Mouse (Mus musculus) embryonic facial prominence, embryonic 11.5 days (tissue): Measurements from ENCODE around the gene Adgrl2. TPM values are rescaled to one million over a fixed set of nuclear protein-coding genes. Genes with fewer than 3 reads are reported as not detected.

Source experiments
- ATAC-seq: fragments of 200-750 bp; cut with Nextera tagmentation; replicated peaks from 2 replicates; pipeline ENCODE4 v1.8.0; 2017; ENCODE audit warnings: low read depth; ENCODE audit not compliant: insufficient number of reproducible peaks, low FRiP score, low TSS enrichment
- DNase-seq: peaks from one replicate; pipeline ENCODE4 v3.0.0-alpha.2; 2015; ENCODE audit warnings: low spot score
- H3K27ac ChIP-seq: fragments of 300-500 bp; sonication (generic); replicated peaks from 2 replicates; pipeline ENCODE4 v1.5.1; 2014; ENCODE audit warnings: mild to moderate bottlenecking, low read depth, low read length, control low read depth
- H3K27me3 ChIP-seq: fragments of 300-500 bp; sonication (generic); 2 replicates; pipeline ENCODE4 v1.6.1; 2014; ENCODE audit warnings: mild to moderate bottlenecking, low read length, moderate library complexity, mixed read lengths; ENCODE audit not compliant: control insufficient read depth, insufficient read depth
- H3K36me3 ChIP-seq: fragments of 300-500 bp; sonication (generic); replicated peaks from 2 replicates; pipeline ENCODE4 v1.6.1; 2014; ENCODE audit warnings: low read depth, mild to moderate bottlenecking, low read length, moderate library complexity, mixed read lengths; ENCODE audit not compliant: control insufficient read depth, insufficient read depth
- H3K4me1 ChIP-seq: fragments of 300-500 bp; sonication (generic); 2 replicates; pipeline ENCODE4 v1.6.1; 2014; ENCODE audit warnings: low read length, mixed read lengths; ENCODE audit not compliant: control insufficient read depth, insufficient read depth
- H3K4me2 ChIP-seq: fragments of 300-500 bp; sonication (generic); 2 replicates; pipeline ENCODE4 v1.6.1; 2014; ENCODE audit warnings: low read depth, mild to moderate bottlenecking, control low read depth, low read length, moderate library complexity
- H3K4me3 ChIP-seq: fragments of 300-500 bp; sonication (generic); 2 replicates; pipeline ENCODE4 v1.5.1; 2014; ENCODE audit warnings: low read depth, low read length, control low read depth
- H3K9ac ChIP-seq: fragments of 300-500 bp; sonication (generic); replicated peaks from 2 replicates; pipeline ENCODE4 v1.6.1; 2014; ENCODE audit warnings: mild to moderate bottlenecking, control low read depth, low read length
- H3K9me3 ChIP-seq: fragments of 300-500 bp; sonication (generic); replicated peaks from 2 replicates; pipeline ENCODE4 v1.6.1; 2016; ENCODE audit warnings: mild to moderate bottlenecking, low read length, inconsistent platforms, mixed read lengths; ENCODE audit not compliant: control insufficient read depth
- WGBS: fragments of 180-500 bp; shearing (Covaris S2); extraction: QIAGEN DNeasy Blood & Tissue Kit; methylation state at CpG from one replicate; pipeline ENCODE4 v1.1.7; 2014; 5-methylcytosine and 5-hydroxymethylcytosine counted together
- polyA plus RNA-seq: library from polyadenylated mRNA; unstranded; fragments of >200 nt; fragmentation: Nextera tagmentation; extraction: Ambion mirVana; gene quantifications from 2 replicates; pipeline ENCODE4 v1.2.1, GENCODE M21; 2014

Gene Adgrl2
- polyA plus RNA-seq, 1 experiment from 2014 or later = 113 TPM

GRCm38 (mm10) chr3:148933160-148933559 is 57.2 kb downstream of the Adgrl2 start:
- H3K36me3 ChIP-seq = no peaks in the 10 kb centered on the region
- no peaks in the 10 kb centered on the region for H3K27me3 ChIP-seq
- WGBS = 87% methylated on average over 6 of the region's 6 CpGs
- H3K9ac ChIP-seq = no peak overlapping the region
- no peak overlapping the region for H3K27ac ChIP-seq
- no peak overlapping the region for H3K4me2 ChIP-seq
- DNase-seq (no peak), ATAC-seq (no peak)
- no peak overlapping the region for H3K4me3 ChIP-seq
- H3K4me1 ChIP-seq = no peaks in the 10 kb centered on the region
- no peaks in the 10 kb centered on the region for H3K9me3 ChIP-seq

- no peak overlapping the region for H3K9ac ChIP-seq
- no peaks in the 10 kb centered on the region for H3K36me3 ChIP-seq
- H3K27me3 ChIP-seq = no peaks in the 10 kb centered on the region
- H3K4me3 ChIP-seq = no peak overlapping the region
- DNase-seq (no peak), ATAC-seq (no peak)
- H3K9me3 ChIP-seq = no peaks in the 10 kb centered on the region
- H3K4me2 ChIP-seq = no peak overlapping the region
- H3K27ac ChIP-seq = no peak overlapping the region
- H3K4me1 ChIP-seq = no peaks in the 10 kb centered on the region
- WGBS = 79% methylated on average over 6 of the region's 6 CpGs
Observed at GRCm38 (mm10) chr3:148930913-148931312, 59.4 kb downstream of the Adgrl2 start.

- H3K4me1 ChIP-seq = no peaks in the 10 kb centered on the region
- no peak overlapping the region for H3K27ac ChIP-seq
- H3K36me3 ChIP-seq = no peaks in the 10 kb centered on the region
- ATAC-seq = no peak
- no peaks in the 10 kb centered on the region for H3K27me3 ChIP-seq
- no peak overlapping the region for H3K4me2 ChIP-seq
- no peak overlapping the region for H3K9ac ChIP-seq
- no peaks in the 10 kb centered on the region for H3K9me3 ChIP-seq
- no peak for DNase-seq
- H3K4me3 ChIP-seq = no peak overlapping the region
- WGBS = 67% methylated on average over 3 of the region's 3 CpGs
Observed at GRCm38 (mm10) chr3:148926330-148926729, 64.0 kb downstream of the Adgrl2 start.

GRCm38 (mm10) chr3:148922618-148923095 is 67.7 kb downstream of the Adgrl2 start:
- H3K4me1 ChIP-seq = no peaks in the 10 kb centered on the region; the same call in 1 of the 2 replicates
- DNase-seq = no peak
- no peak overlapping the region for H3K27ac ChIP-seq

DNA sequence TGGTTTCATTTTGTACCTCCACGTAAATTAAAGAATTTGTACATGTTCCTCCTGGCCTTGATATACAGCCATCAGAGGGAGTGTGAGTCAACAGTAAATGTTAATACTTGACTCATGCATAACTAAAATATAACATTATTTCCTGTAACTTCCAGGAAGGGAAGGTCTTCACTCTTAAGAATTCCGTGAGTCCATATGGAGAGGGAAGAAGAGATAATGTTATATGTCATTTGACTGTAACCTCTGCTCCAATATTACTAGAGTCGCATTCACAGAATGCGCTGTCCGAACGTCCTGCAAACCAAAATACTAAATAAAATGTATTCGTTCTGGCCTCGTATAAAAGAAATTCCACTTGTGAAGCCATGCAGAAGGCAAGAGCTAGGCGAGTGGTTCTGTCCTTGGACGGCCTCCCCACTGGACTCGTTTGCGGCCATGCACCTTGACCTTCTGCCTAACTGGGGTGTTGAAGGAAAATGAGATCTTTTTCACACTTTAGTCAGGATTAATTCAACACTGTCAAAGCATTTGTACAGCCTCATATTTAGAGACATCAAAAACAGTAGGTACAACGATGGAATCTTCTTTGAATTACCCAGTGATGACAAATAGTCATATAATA is 68.3 kb downstream of the Adgrl2 start:
- no peak for DNase-seq
- no peak overlapping the region for H3K27ac ChIP-seq
- WGBS = 80% methylated on average over 13 of the region's 13 CpGs
- H3K4me2 ChIP-seq = no peak overlapping the region
- H3K9ac ChIP-seq = no peak overlapping the region
- no peak for ATAC-seq
- no peaks in the 10 kb centered on the region for H3K27me3 ChIP-seq
- no peak overlapping the region for H3K4me3 ChIP-seq
- H3K9me3 ChIP-seq = no peaks in the 10 kb centered on the region
- H3K4me1 ChIP-seq = no peaks in the 10 kb centered on the region; the same call in 1 of the 2 replicates
- no peaks in the 10 kb centered on the region for H3K36me3 ChIP-seq

More at GRCm38 (mm10) chr3:148922618-148923095, 67.7 kb downstream of the Adgrl2 start:
- Histone ChIP-seq H3K4me3 (no peak overlapping the region), H3K9me3 (no peaks in the 10 kb centered on the region), H3K9ac (no peak overlapping the region), H3K36me3 (no peaks in the 10 kb centered on the region), H3K4me2 (no peak overlapping the region), H3K27me3 (no peaks in the 10 kb centered on the region)
- WGBS = 64% methylated on average over 14 of the region's 14 CpGs
- ATAC-seq = no peak

GRCm38 (mm10) chr3:148920881-148921280 is 69.5 kb downstream of the Adgrl2 start:
- Histone ChIP-seq H3K27me3 (no peaks in the 10 kb centered on the region), H3K36me3 (no peaks in the 10 kb centered on the region), H3K4me3 (no peak overlapping the region), H3K9me3 (no peaks in the 10 kb centered on the region), H3K9ac (no peak overlapping the region), H3K4me2 (no peak overlapping the region), H3K4me1 (no peaks in the 10 kb centered on the region; the same call in 1 of the 2 replicates), H3K27ac (no peak overlapping the region)
- 68% methylated on average over 6 of the region's 6 CpGs for WGBS
- ATAC-seq = no peak
- no peak for DNase-seq

DNA sequence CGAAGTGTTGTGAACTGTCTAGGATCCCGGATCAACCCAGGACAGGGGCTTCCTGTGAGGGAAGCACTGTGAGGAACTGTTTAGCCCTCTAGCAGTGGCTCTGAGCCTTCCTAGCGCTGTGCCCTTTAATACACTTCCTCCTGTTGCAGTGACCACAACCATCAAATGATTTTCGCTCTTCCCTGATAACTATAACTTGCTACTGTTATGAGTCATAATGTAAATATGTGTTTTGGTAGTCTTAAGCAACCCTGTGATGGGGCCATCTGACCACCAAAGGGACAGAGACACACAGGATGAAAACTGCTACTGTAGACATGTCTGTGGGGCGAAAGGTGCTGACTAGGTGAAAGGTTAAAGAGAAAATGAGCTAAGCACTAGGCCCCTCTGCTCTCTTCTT is 71.9 kb downstream of the Adgrl2 start:
- Histone ChIP-seq H3K27me3 (no peaks in the 10 kb centered on the region), H3K9ac (no peak overlapping the region), H3K4me3 (no peak overlapping the region), H3K27ac (no peak overlapping the region), H3K36me3 (no peaks in the 10 kb centered on the region), H3K4me2 (no peak overlapping the region), H3K9me3 (no peaks in the 10 kb centered on the region), H3K4me1 (no peaks in the 10 kb centered on the region; the same call in 1 of the 2 replicates)
- ATAC-seq (no peak; the same call in 1 of the 2 replicates), DNase-seq (no peak)
- 80% methylated on average over 5 of the region's 5 CpGs for WGBS

DNA sequence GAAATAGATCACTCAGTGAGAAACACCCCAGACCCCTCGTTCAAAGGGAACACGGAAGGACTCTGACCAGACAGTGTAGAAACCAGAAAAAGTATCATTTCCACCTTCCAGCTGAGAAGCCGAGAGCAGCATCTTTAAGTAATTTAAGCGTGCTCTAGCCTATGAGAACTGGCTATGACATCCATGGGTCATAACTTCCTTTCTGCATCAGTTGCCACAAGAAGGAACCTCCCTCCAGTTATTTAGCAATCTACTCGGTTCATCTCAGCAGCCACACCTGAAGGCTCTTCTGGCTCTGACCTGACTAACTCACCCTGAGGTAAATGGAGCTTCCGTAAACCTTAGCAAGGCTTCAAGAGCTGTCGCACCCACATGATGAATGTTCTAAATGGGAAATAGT is 72.5 kb downstream of the Adgrl2 start:
- no peak for ATAC-seq
- Histone ChIP-seq H3K9me3 (no peaks in the 10 kb centered on the region), H3K4me3 (no peak overlapping the region), H3K4me1 (no peaks in the 10 kb centered on the region; the same call in 1 of the 2 replicates), H3K27ac (no peak overlapping the region), H3K4me2 (no peak overlapping the region), H3K27me3 (no peaks in the 10 kb centered on the region), H3K9ac (no peak overlapping the region), H3K36me3 (no peaks in the 10 kb centered on the region)
- no peak for DNase-seq
- 73% methylated on average over 7 of the region's 7 CpGs for WGBS
